Mouse (Mus musculus) limb, embryonic 15.5 days (tissue): ENCODE data around the gene Bcl2l15. TPM values are rescaled to one million over a fixed set of nuclear protein-coding genes. Genes with fewer than 3 reads are reported as not detected.

Source experiments
- ATAC-seq: fragments of 200-750 bp; cut with Nextera tagmentation; 2 replicates; pipeline ENCODE4 v1.8.0; 2017; ENCODE audit warnings: low read depth, moderate TSS enrichment; ENCODE audit not compliant: insufficient number of reproducible peaks, low FRiP score, low TSS enrichment
- H3K27ac ChIP-seq: fragments of 300-500 bp; sonication (generic); 2 replicates; pipeline ENCODE4 v1.5.1; 2015; ENCODE audit warnings: moderate library complexity, mild to moderate bottlenecking, inconsistent platforms
- H3K27me3 ChIP-seq: fragments of 300-500 bp; sonication (generic); 2 replicates; pipeline ENCODE4 v1.6.1; 2015; ENCODE audit warnings: inconsistent platforms
- H3K36me3 ChIP-seq: fragments of 300-500 bp; sonication (generic); 2 replicates; pipeline ENCODE4 v1.6.1; 2015; ENCODE audit warnings: inconsistent platforms
- H3K4me1 ChIP-seq: fragments of 300-500 bp; sonication (generic); 2 replicates; pipeline ENCODE4 v1.6.1; 2015; ENCODE audit warnings: inconsistent platforms
- H3K4me2 ChIP-seq: fragments of 300-500 bp; sonication (generic); 2 replicates; pipeline ENCODE4 v1.6.1; 2015; ENCODE audit warnings: mild to moderate bottlenecking, inconsistent platforms
- H3K4me3 ChIP-seq: fragments of 300-500 bp; sonication (generic); 2 replicates; pipeline ENCODE4 v1.5.1; 2015; ENCODE audit warnings: mild to moderate bottlenecking, inconsistent platforms
- H3K9ac ChIP-seq: fragments of 300-500 bp; sonication (generic); 2 replicates; pipeline ENCODE4 v1.6.1; 2015; ENCODE audit warnings: inconsistent platforms
- H3K9me3 ChIP-seq: fragments of 300-500 bp; sonication (generic); 2 replicates; pipeline ENCODE4 v1.6.1; 2016; ENCODE audit warnings: inconsistent platforms
- WGBS: fragments of 180-500 bp; shearing (Covaris S2); methylation state at CpG from one replicate; pipeline ENCODE4 v1.1.7; 2015; 5-methylcytosine and 5-hydroxymethylcytosine counted together
- polyA plus RNA-seq: library from polyadenylated mRNA; unstranded; fragments of >200 nt; fragmentation: Nextera tagmentation; extraction: Ambion mirVana; gene quantifications from 2 replicates; pipeline ENCODE4 v1.2.1, GENCODE M21; 2015

The Bcl2l15 gene
- polyA plus RNA-seq, 1 experiment from 2014 or later = 0.87 TPM

- Histone ChIP-seq H3K4me2 (no peak overlapping the region), H3K4me3 (no peak overlapping the region), H3K27ac (no peak overlapping the region), H3K4me1 (no peaks in the 10 kb centered on the region), H3K36me3 (no peaks in the 10 kb centered on the region), H3K9me3 (no peaks in the 10 kb centered on the region), H3K9ac (no peak overlapping the region), H3K27me3 (no peaks in the 10 kb centered on the region)
- no peak for ATAC-seq
- 89% methylated on average over 7 of the region's 7 CpGs for WGBS
Observed at GRCm38 (mm10) chr3:103857036-103857805, 24.8 kb downstream of the Bcl2l15 start.

GRCm38 (mm10) chr3:103857977-103858563, 25.7 kb downstream of the Bcl2l15 start:
- 90% methylated on average over 6 of the region's 6 CpGs for WGBS
- no peaks in the 10 kb centered on the region for H3K9me3 ChIP-seq
- no peaks in the 10 kb centered on the region for H3K36me3 ChIP-seq
- H3K27ac ChIP-seq = no peak overlapping the region
- H3K4me1 ChIP-seq = no peaks in the 10 kb centered on the region
- no peaks in the 10 kb centered on the region for H3K27me3 ChIP-seq
- H3K4me2 ChIP-seq = no peak overlapping the region
- no peak overlapping the region for H3K9ac ChIP-seq
- no peak overlapping the region for H3K4me3 ChIP-seq
- no peak for ATAC-seq

- no peak within 1 kb of the TSS for H3K4me2 ChIP-seq
- H3K27me3 ChIP-seq = no peaks in the 10 kb centered on the region
- H3K9me3 ChIP-seq = no peaks in the 10 kb centered on the region
- H3K4me3 ChIP-seq = no peak within 1 kb of the TSS
- H3K4me1 ChIP-seq = no peaks in the 10 kb centered on the region
- 73% methylated on average over 12 of the region's 12 CpGs for WGBS
- H3K36me3 ChIP-seq = no peaks in the 10 kb centered on the region
- H3K27ac ChIP-seq = no peak within 1 kb of the TSS
- no peak for ATAC-seq
- H3K9ac ChIP-seq = no peak within 1 kb of the TSS
Observed at GRCm38 (mm10) chr3:103858881-103859801, 26.7 kb downstream of the Bcl2l15 start, which contains the start of gene Ptpn22. Gene Ptpn22 (plus strand): TSS chr3:103859795.

GRCm38 (mm10) chr3:103859851-103860391, 27.5 kb downstream of the Bcl2l15 start:
- no peak overlapping the region for H3K4me3 ChIP-seq
- H3K9me3 ChIP-seq = no peaks in the 10 kb centered on the region
- no peak for ATAC-seq
- H3K27me3 ChIP-seq = no peaks in the 10 kb centered on the region
- no peak overlapping the region for H3K27ac ChIP-seq
- no peaks in the 10 kb centered on the region for H3K4me1 ChIP-seq
- H3K36me3 ChIP-seq = no peaks in the 10 kb centered on the region
- no peak overlapping the region for H3K9ac ChIP-seq
- no peak overlapping the region for H3K4me2 ChIP-seq
- WGBS = 72% methylated on average over 6 of the region's 6 CpGs

GRCm38 (mm10) chr3:103862721-103863220, 30.4 kb downstream of the Bcl2l15 start:
- Histone ChIP-seq H3K27me3 (no peaks in the 10 kb centered on the region), H3K4me3 (no peak overlapping the region), H3K4me1 (no peaks in the 10 kb centered on the region), H3K9me3 (no peaks in the 10 kb centered on the region), H3K4me2 (no peak overlapping the region), H3K36me3 (no peaks in the 10 kb centered on the region), H3K9ac (no peak overlapping the region), H3K27ac (no peak overlapping the region)
- 62% methylated on average over 4 of the region's 4 CpGs for WGBS
- ATAC-seq = no peak

GRCm38 (mm10) chr3:103864200-103864599, 31.8 kb downstream of the Bcl2l15 start:
- Histone ChIP-seq H3K36me3 (no peaks in the 10 kb centered on the region), H3K27ac (no peak overlapping the region), H3K4me2 (no peak overlapping the region), H3K4me1 (no peaks in the 10 kb centered on the region), H3K4me3 (no peak overlapping the region), H3K9ac (no peak overlapping the region), H3K9me3 (no peaks in the 10 kb centered on the region), H3K27me3 (no peaks in the 10 kb centered on the region)
- WGBS = 86% methylated on average over 6 of the region's 6 CpGs
- ATAC-seq = no peak

- ATAC-seq = no peak
- H3K4me3 ChIP-seq = no peak overlapping the region
- H3K27ac ChIP-seq = no peak overlapping the region
- H3K9me3 ChIP-seq = no peaks in the 10 kb centered on the region
- WGBS = 75% methylated on average over 5 of the region's 5 CpGs
- no peak overlapping the region for H3K9ac ChIP-seq
- H3K27me3 ChIP-seq = no peaks in the 10 kb centered on the region
- H3K4me2 ChIP-seq = no peak overlapping the region
- no peaks in the 10 kb centered on the region for H3K4me1 ChIP-seq
- H3K36me3 ChIP-seq = no peaks in the 10 kb centered on the region
Observed at GRCm38 (mm10) chr3:103867424-103867971, 35.1 kb downstream of the Bcl2l15 start.

- Histone ChIP-seq H3K27me3 (no peaks in the 10 kb centered on the region), H3K4me2 (no peak overlapping the region), H3K9me3 (no peaks in the 10 kb centered on the region), H3K9ac (no peak overlapping the region), H3K27ac (no peak overlapping the region), H3K36me3 (no peaks in the 10 kb centered on the region), H3K4me1 (no peaks in the 10 kb centered on the region), H3K4me3 (no peak overlapping the region)
- no peak for ATAC-seq
- WGBS = 73% methylated on average over 4 of the region's 4 CpGs
Observed at GRCm38 (mm10) chr3:103868008-103868407, 35.6 kb downstream of the Bcl2l15 start.

- H3K9ac ChIP-seq = no peak overlapping the region
- no peaks in the 10 kb centered on the region for H3K36me3 ChIP-seq
- no peaks in the 10 kb centered on the region for H3K27me3 ChIP-seq
- H3K9me3 ChIP-seq = no peaks in the 10 kb centered on the region
- WGBS = 42% methylated on average over 3 of the region's 3 CpGs
- H3K27ac ChIP-seq = no peak overlapping the region
- no peak overlapping the region for H3K4me2 ChIP-seq
- H3K4me3 ChIP-seq = no peak overlapping the region
- H3K4me1 ChIP-seq = no peaks in the 10 kb centered on the region
- ATAC-seq = no peak
Observed at GRCm38 (mm10) chr3:103872663-103873098, 40.3 kb downstream of the Bcl2l15 start.

- no peak overlapping the region for H3K4me3 ChIP-seq
- H3K9ac ChIP-seq = no peak overlapping the region
- H3K27me3 ChIP-seq = no peaks in the 10 kb centered on the region
- no peaks in the 10 kb centered on the region for H3K36me3 ChIP-seq
- no peak overlapping the region for H3K27ac ChIP-seq
- no peaks in the 10 kb centered on the region for H3K9me3 ChIP-seq
- 70% methylated on average over 7 of the region's 7 CpGs for WGBS
- H3K4me1 ChIP-seq = no peaks in the 10 kb centered on the region
- H3K4me2 ChIP-seq = no peak overlapping the region
- no peak for ATAC-seq
Observed at GRCm38 (mm10) chr3:103874329-103874728, 41.9 kb downstream of the Bcl2l15 start.

GRCm38 (mm10) chr3:103885946-103886345, 53.5 kb downstream of the Bcl2l15 start:
- Histone ChIP-seq H3K4me2 (no peak overlapping the region), H3K9me3 (no peaks in the 10 kb centered on the region), H3K4me3 (no peak overlapping the region), H3K27me3 (no peaks in the 10 kb centered on the region), H3K36me3 (no peaks in the 10 kb centered on the region), H3K4me1 (no peaks in the 10 kb centered on the region), H3K9ac (no peak overlapping the region), H3K27ac (no peak overlapping the region)
- 74% methylated on average over 11 of the region's 11 CpGs for WGBS
- no peak for ATAC-seq
